Mouse (Mus musculus) heart, postnatal 0 days (tissue): Measurements from ENCODE around the gene Aaas. TPM values are rescaled to one million over a fixed set of nuclear protein-coding genes. Genes with fewer than 3 reads are reported as not detected.
A peak's percentile ranks its signal among the peaks of the same experiment; 100 is the strongest.

Experiments used
- ATAC-seq: fragments of 200-750 bp; cut with Nextera tagmentation; 2 replicates; pipeline ENCODE4 v1.8.0; 2017; ENCODE audit warnings: low read depth, moderate number of reproducible peaks, moderate library complexity; ENCODE audit not compliant: insufficient read depth
- DNase-seq: peaks from one replicate; pipeline ENCODE4 v3.0.0-alpha.2; 2016; ENCODE audit warnings: low spot score
- H3K27ac ChIP-seq: fragments of 300-500 bp; sonication (generic); 2 replicates; pipeline ENCODE4 v1.5.1; 2014; ENCODE audit warnings: low read depth, mild to moderate bottlenecking
- H3K27me3 ChIP-seq: fragments of 300-500 bp; sonication (generic); 2 replicates; pipeline ENCODE4 v1.6.1; 2014; ENCODE audit warnings: low read length, mixed read lengths; ENCODE audit not compliant: control insufficient read depth, insufficient read depth
- H3K36me3 ChIP-seq: fragments of 300-500 bp; sonication (generic); replicated peaks from 2 replicates; pipeline ENCODE4 v1.6.1; 2014; ENCODE audit warnings: low read length, mixed read lengths; ENCODE audit not compliant: control insufficient read depth, insufficient read depth
- H3K4me1 ChIP-seq: fragments of 300-500 bp; sonication (generic); 2 replicates; pipeline ENCODE4 v1.6.1; 2014; ENCODE audit warnings: antibody characterized with exemption; ENCODE audit not compliant: control insufficient read depth, insufficient read depth
- H3K4me2 ChIP-seq: fragments of 300-500 bp; sonication (generic); 2 replicates; pipeline ENCODE4 v1.6.1; 2014; ENCODE audit warnings: low read depth, mild to moderate bottlenecking, low read length, moderate library complexity
- H3K4me3 ChIP-seq: fragments of 300-500 bp; sonication (generic); 2 replicates; pipeline ENCODE4 v1.5.1; 2014; ENCODE audit warnings: low read depth, low read length
- H3K9ac ChIP-seq: fragments of 300-500 bp; sonication (generic); replicated peaks from 2 replicates; pipeline ENCODE4 v1.6.1; 2014; ENCODE audit warnings: low read depth, low read length, mixed read lengths
- H3K9me3 ChIP-seq: fragments of 300-500 bp; sonication (generic); replicated peaks from 2 replicates; pipeline ENCODE4 v1.6.1; 2016; ENCODE audit warnings: low read length; ENCODE audit not compliant: control insufficient read depth
- CTCF ChIP-seq: IDR thresholded peaks from 2 replicates; pipeline ENCODE4 v1.5.1; 2016; ENCODE audit warnings: antibody characterized with exemption, control low read depth, low read depth
- EP300 ChIP-seq: IDR thresholded peaks from 2 replicates; pipeline ENCODE4 v1.6.1; 2016; ENCODE audit warnings: antibody characterized with exemption, low read depth
- WGBS: fragments of 180-500 bp; shearing (Covaris S2); extraction: QIAGEN DNeasy Blood & Tissue Kit; methylation state at CpG from one replicate; pipeline ENCODE4 v1.1.7; 2014; 5-methylcytosine and 5-hydroxymethylcytosine counted together
- polyA plus RNA-seq: library from polyadenylated mRNA; unstranded; fragments of >200 nt; fragmentation: Nextera tagmentation; extraction: Ambion mirVana; gene quantifications from 2 replicates; pipeline ENCODE4 v1.2.1, GENCODE M21; 2015
- total RNA-seq: library from RNA; depleted of rRNA; stranded (reverse); fragments of >200 nt; gene quantifications from 2 replicates; pipeline ENCODE4 v1.2.3, GENCODE M21; 2014; ENCODE audit warnings: low replicate concordance

The Aaas gene
- total and polyA plus RNA-seq, 2 experiments from 2014 or later: 18.8 to 25.9 TPM

DNA sequence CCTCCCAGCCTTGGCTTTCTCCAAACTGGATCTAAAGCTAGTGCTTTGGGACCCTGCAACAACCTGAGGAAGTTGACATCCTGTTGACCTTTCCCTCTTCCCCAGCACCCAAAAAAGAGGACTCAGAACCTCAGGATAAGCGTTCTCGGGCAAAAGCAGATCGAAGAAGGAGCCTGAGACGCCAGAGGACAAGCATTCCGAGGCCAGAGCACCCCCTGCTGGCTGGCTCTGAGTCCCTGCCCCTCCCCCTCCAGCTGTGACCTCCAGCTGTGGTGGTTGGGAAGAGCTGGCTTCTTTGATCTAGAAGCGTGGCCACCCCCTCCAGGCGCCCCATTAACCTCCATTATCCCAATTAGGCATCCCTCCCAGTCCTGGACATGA lies 26.6 kb upstream of the Aaas start:
- Histone ChIP-seq H3K36me3 (no peaks in the 10 kb centered on the region), H3K27ac (peak overlapping the region; percentile 77), H3K4me1 (no peaks in the 10 kb centered on the region; the same call in 1 of the 2 replicates), H3K4me2 (peak overlapping the region; percentile 98), H3K9me3 (no peaks in the 10 kb centered on the region), H3K9ac (peak overlapping the region; percentile 59), H3K4me3 (peak overlapping the region; percentile 65), H3K27me3 (0 out of 2 replicates have a peak, but pooled peaks cover 1% of the 10 kb centered on the region)
- TF ChIP-seq EP300 (0 out of 2 replicates have a peak, but pooled peaks have one; percentile 28), CTCF (peak; percentile 88)
- DNase-seq (peak; percentile 91), ATAC-seq (peak; percentile 86)
- 0% methylated on average over 7 of the region's 7 CpGs for WGBS

DNA sequence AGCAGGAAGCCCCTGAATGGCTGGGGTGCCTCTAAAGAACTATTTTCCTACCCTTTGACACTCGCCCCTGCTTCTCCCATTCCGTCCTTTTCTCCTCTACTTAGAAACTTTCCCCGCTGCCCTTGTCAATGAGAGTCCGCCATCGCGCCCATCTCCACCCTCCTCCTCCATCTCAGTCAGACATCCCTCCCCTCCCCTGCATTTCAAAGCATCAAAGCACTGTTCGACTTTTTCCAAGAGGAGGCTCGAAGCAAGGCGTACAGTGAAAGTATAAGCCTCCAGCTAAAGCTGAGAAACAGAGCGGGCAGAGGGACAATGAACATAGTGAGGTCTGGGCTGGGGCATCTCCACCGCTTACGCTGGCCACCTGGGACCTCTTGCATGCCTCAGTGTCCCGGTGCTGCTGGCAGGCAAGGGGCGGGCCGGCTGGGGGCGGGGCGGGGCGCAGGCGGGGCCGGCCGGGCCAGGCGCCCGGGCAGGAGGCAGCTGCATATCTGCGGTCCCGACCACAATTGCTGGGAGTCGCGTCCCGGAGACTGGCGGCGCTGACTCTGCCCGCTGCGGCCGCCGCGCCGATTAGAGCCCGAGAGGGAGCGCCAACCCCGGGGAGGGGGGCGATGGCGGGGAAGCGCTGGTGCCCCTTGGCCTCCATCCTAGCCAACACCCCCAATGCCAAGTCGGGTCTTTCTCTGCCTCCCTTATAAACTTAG lies 26.0 kb upstream of the Aaas start:
- Histone ChIP-seq H3K36me3 (no peaks in the 10 kb centered on the region), H3K4me2 (peak overlapping the region; percentile 98), H3K27ac (peak overlapping the region; percentile 77), H3K4me1 (no peaks in the 10 kb centered on the region; the same call in 1 of the 2 replicates), H3K4me3 (peak overlapping the region; percentile 65), H3K27me3 (0 out of 2 replicates have a peak, but pooled peaks cover 5% of the 10 kb centered on the region), H3K9me3 (no peaks in the 10 kb centered on the region), H3K9ac (peak overlapping the region; percentile 59)
- DNase-seq: peak; percentile 28
- WGBS: 2% methylated on average over 39 of the region's 43 CpGs
- peak; percentile 66 for ATAC-seq
- TF ChIP-seq EP300 (no peak), CTCF (no peak)

DNA sequence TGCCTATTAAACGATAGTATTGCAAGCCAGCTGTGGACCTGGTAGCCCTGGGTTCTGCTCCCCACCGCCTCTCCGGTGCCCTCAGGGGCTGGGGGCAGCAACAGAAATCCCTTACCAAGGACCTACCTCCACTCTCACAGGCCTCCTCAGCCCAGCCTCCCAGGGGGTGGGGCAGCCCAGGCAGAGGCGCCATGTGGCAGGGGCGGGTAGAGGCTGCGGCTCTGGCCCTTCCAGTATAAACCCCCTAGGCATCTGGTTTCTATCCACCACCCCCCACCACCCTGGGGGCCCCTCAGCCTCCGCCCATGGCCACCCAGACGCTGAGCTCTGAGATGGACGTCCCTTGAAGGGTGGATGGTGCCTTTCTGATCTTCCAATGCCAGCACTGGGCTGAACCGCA lies 20.2 kb upstream of the Aaas start:
- H3K27me3 ChIP-seq: peaks cover 16% of the 10 kb centered on the region; the same call in 1 of the 2 replicates

DNA sequence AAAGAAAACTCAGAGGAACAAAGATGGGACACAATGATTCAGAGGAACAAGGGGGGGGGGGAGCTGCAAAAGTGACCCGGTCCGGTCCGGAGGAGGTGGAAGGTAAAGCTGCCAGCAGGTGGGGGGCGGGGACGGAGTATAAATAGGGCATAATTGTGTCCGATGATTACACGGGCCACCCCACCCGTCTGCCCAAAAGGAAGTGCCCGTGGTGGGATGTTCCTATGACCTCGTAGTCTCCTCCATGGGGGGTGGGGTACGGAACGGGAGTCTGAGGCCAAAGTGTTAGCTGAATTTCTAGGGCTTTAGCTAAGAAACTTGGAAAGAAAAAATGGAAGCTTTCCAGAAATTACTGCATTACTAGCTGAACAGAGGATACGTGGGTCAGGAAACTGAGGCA lies 19.4 kb upstream of the Aaas start:
- WGBS: 14% methylated on average over 13 of the region's 13 CpGs
- H3K9me3 ChIP-seq: no peaks in the 10 kb centered on the region
- H3K9ac ChIP-seq: no peak overlapping the region
- no peak overlapping the region for H3K27ac ChIP-seq
- no peak for TF ChIP-seq EP300
- no peak for TF ChIP-seq CTCF
- no peak for ATAC-seq
- peaks cover 4% of the 10 kb centered on the region; the same call in 1 of the 2 replicates for H3K4me1 ChIP-seq
- DNase-seq: no peak
- H3K36me3 ChIP-seq: no peaks in the 10 kb centered on the region
- no peak overlapping the region for H3K4me3 ChIP-seq
- H3K27me3 ChIP-seq: peaks cover 22% of the 10 kb centered on the region
- peak overlapping the region; percentile 28 for H3K4me2 ChIP-seq

More for the DNA sequence above, 20.2 kb upstream of the Aaas start:
- no peaks in the 10 kb centered on the region for H3K9me3 ChIP-seq
- ATAC-seq (no peak), DNase-seq (no peak)
- TF ChIP-seq EP300 (no peak), CTCF (no peak)
- H3K4me1 ChIP-seq: peaks cover 4% of the 10 kb centered on the region; the same call in 1 of the 2 replicates
- whole genome bisulfite sequencing: 16% methylated on average over 10 of the region's 10 CpGs
- H3K27ac ChIP-seq: no peak overlapping the region
- H3K36me3 ChIP-seq: no peaks in the 10 kb centered on the region
- no peak overlapping the region for H3K4me2 ChIP-seq
- H3K9ac ChIP-seq: no peak overlapping the region
- H3K4me3 ChIP-seq: no peak overlapping the region

DNA sequence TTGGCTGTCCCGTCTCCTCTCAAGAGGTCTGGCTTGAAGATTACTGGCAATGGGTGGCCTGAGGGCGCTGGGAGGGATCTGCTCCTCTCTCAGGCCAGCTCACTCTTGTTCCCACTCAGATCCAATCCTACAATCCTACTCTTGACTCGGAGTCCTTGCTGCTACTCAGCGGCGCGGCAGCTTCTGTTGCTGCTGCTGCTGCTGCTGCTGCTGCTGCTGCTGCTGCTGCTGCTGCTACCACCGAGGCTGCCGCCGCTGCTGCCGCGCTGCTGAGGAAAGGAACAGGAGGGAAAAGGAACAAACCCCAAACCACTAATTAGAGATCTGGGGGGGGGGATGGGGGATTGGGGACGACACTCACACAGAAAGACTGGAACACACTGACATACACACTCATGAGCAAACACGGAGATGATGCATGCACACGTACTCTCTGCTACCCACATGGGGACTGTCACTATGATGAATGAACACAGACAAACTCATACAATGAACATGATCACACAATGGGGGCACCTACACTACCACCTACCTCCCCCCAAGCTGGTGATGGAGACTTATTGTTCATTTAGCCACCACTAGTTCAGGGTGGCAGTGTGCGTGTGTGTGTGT lies 16.3 kb upstream of the Aaas start, which contains the start of gene Sp7:
TSS of gene Sp7 (minus strand) at position 450 of the 612 bp plus-strand sequence.
- Histone ChIP-seq H3K4me2 (peak within 1 kb of the TSS; percentile 21), H3K36me3 (no peaks in the 10 kb centered on the region), H3K9me3 (no peaks in the 10 kb centered on the region), H3K4me1 (peaks cover 8% of the 10 kb centered on the region; the same call in 1 of the 2 replicates), H3K4me3 (peak within 1 kb of the TSS; percentile 24), H3K27ac (no peak within 1 kb of the TSS), H3K9ac (no peak within 1 kb of the TSS), H3K27me3 (peaks cover 34% of the 10 kb centered on the region)
- WGBS: 4% methylated on average over 15 of the region's 15 CpGs
- ATAC-seq (no peak), DNase-seq (no peak)
- no peak for TF ChIP-seq EP300
- no peak for TF ChIP-seq CTCF
